Mouse (Mus musculus): Measurements from ENCODE around the gene Ang.

Ang gene

GRCm38 (mm10) chr14:51090921-51091900, at the start of gene Ang, which contains the start of gene Rnase4:
TSS of gene Ang (plus strand) at chr14:51091150.
TSS of gene Rnase4 (plus strand) at chr14:51091077.
- DNase-seq (ENCODE audit: low spot score in 2 of 2) = peak; percentile 63 to 76

GRCm38 (mm10) chr14:51041769-51042168, 49.2 kb upstream of the Ang start, which contains the start of gene Rnase9:
TSS of gene Rnase9 (minus strand) at chr14:51041869.
- no peak for DNase-seq (ENCODE audit: low spot score in 2 of 2)

- DNase-seq (ENCODE audit: low spot score in 2 of 2) = no peak
Observed at GRCm38 (mm10) chr14:51047846-51048245, 43.1 kb upstream of the Ang start.

- no peak for DNase-seq (ENCODE audit: low spot score in 2 of 2)
Observed at GRCm38 (mm10) chr14:51050063-51050462, 40.9 kb upstream of the Ang start, which contains the start of gene Rnase11. TSS of gene Rnase11 (minus strand) at chr14:51050163.

GRCm38 (mm10) chr14:51051941-51052340, 39.0 kb upstream of the Ang start:
- DNase-seq (ENCODE audit: low spot score in 2 of 2) = no peak

GRCm38 (mm10) chr14:51053176-51053575, 37.8 kb upstream of the Ang start:
- DNase-seq (ENCODE audit: low spot score in 2 of 2) = no peak

- no peak for DNase-seq (ENCODE audit: low spot score in 2 of 2)
Observed at GRCm38 (mm10) chr14:51054243-51055237, 36.4 kb upstream of the Ang start.

- DNase-seq (ENCODE audit: low spot score in 2 of 2) = no peak
Observed at GRCm38 (mm10) chr14:51057401-51057831, 33.5 kb upstream of the Ang start, which contains the start of gene Rnase12. TSS of gene Rnase12 (minus strand) at chr14:51057661.

- DNase-seq (ENCODE audit: low spot score in 2 of 2) = no peak
Observed at GRCm38 (mm10) chr14:51060761-51061160, 30.2 kb upstream of the Ang start.

- DNase-seq (ENCODE audit: low spot score in 2 of 2) = no peak
Observed at GRCm38 (mm10) chr14:51068956-51069355, 22.0 kb upstream of the Ang start.

GRCm38 (mm10) chr14:51069617-51070016, 21.3 kb upstream of the Ang start:
- DNase-seq (ENCODE audit: low spot score in 2 of 2) = no peak

GRCm38 (mm10) chr14:51074335-51074734, 16.6 kb upstream of the Ang start, which contains the start of gene Olfr750:
TSS of gene Olfr750 (minus strand) at chr14:51074435.
- no peak for DNase-seq (ENCODE audit: low spot score in 2 of 2)

- no peak for DNase-seq (ENCODE audit: low spot score in 2 of 2)
Observed at GRCm38 (mm10) chr14:51079180-51079579, 11.8 kb upstream of the Ang start.

- DNase-seq (ENCODE audit: low spot score in 2 of 2) = no peak
Observed at GRCm38 (mm10) chr14:51081035-51081434, 9.9 kb upstream of the Ang start.

- peak in 1 of 2 experiments; percentile 47 for DNase-seq (ENCODE audit: low spot score in 2 of 2)
Observed at GRCm38 (mm10) chr14:51082599-51083581, 8.1 kb upstream of the Ang start.

- DNase-seq (ENCODE audit: low spot score in 2 of 2) = no peak
Observed at GRCm38 (mm10) chr14:51083805-51084204, 7.1 kb upstream of the Ang start.

GRCm38 (mm10) chr14:51085086-51085485, 5.9 kb upstream of the Ang start:
- DNase-seq (ENCODE audit: low spot score in 2 of 2) = no peak

GRCm38 (mm10) chr14:51085911-51086310, 5.0 kb upstream of the Ang start:
- no peak for DNase-seq (ENCODE audit: low spot score in 2 of 2)

- DNase-seq (ENCODE audit: low spot score in 2 of 2) = no peak
Observed at GRCm38 (mm10) chr14:51087762-51088161, 3.2 kb upstream of the Ang start.

Measured in urinary bladder, postnatal 36 days (tissue).